Mouse (Mus musculus) midbrain, embryonic 12.5 days (tissue): Measurements from ENCODE around the gene Gart. TPM values are rescaled to one million over a fixed set of nuclear protein-coding genes. Genes with fewer than 3 reads are reported as not detected.

Source experiments
- ATAC-seq: fragments of 200-750 bp; cut with Nextera tagmentation; 2 replicates; pipeline ENCODE4 v1.8.0; 2017; ENCODE audit warnings: low read depth, moderate TSS enrichment, moderate library complexity; ENCODE audit not compliant: low FRiP score
- H3K27ac ChIP-seq: fragments of 300-500 bp; sonication (generic); replicated peaks from 2 replicates; pipeline ENCODE4 v1.5.1; 2016; ENCODE audit warnings: mild to moderate bottlenecking
- H3K27me3 ChIP-seq: fragments of 300-500 bp; sonication (generic); 2 replicates; pipeline ENCODE4 v1.6.1; 2016; ENCODE audit warnings: mild to moderate bottlenecking
- H3K36me3 ChIP-seq: fragments of 300-500 bp; sonication (generic); 2 replicates; pipeline ENCODE4 v1.6.1; 2016
- H3K4me1 ChIP-seq: fragments of 300-500 bp; sonication (generic); 2 replicates; pipeline ENCODE4 v1.6.1; 2016
- H3K4me2 ChIP-seq: fragments of 300-500 bp; sonication (generic); replicated peaks from 2 replicates; pipeline ENCODE4 v1.6.1; 2016; ENCODE audit warnings: mild to moderate bottlenecking, moderate library complexity
- H3K4me3 ChIP-seq: fragments of 300-500 bp; sonication (generic); 2 replicates; pipeline ENCODE4 v1.5.1; 2016; ENCODE audit warnings: mild to moderate bottlenecking
- H3K9ac ChIP-seq: fragments of 300-500 bp; sonication (generic); replicated peaks from 2 replicates; pipeline ENCODE4 v1.6.1; 2016; ENCODE audit warnings: mild to moderate bottlenecking, moderate library complexity
- H3K9me3 ChIP-seq: fragments of 300-500 bp; sonication (generic); 2 replicates; pipeline ENCODE4 v1.6.1; 2016; ENCODE audit warnings: mild to moderate bottlenecking
- WGBS: fragments of 180-500 bp; shearing (Covaris S2); methylation state at CpG from one replicate; pipeline ENCODE4 v1.1.7; 2016; 5-methylcytosine and 5-hydroxymethylcytosine counted together
- polyA plus RNA-seq: library from polyadenylated mRNA; unstranded; fragments of >200 nt; fragmentation: Nextera tagmentation; extraction: Ambion mirVana; gene quantifications from 2 replicates; pipeline ENCODE4 v1.2.1, GENCODE M21; 2016

Gart gene
- 100 and 102 TPM in 2 replicates for polyA plus RNA-seq

DNA sequence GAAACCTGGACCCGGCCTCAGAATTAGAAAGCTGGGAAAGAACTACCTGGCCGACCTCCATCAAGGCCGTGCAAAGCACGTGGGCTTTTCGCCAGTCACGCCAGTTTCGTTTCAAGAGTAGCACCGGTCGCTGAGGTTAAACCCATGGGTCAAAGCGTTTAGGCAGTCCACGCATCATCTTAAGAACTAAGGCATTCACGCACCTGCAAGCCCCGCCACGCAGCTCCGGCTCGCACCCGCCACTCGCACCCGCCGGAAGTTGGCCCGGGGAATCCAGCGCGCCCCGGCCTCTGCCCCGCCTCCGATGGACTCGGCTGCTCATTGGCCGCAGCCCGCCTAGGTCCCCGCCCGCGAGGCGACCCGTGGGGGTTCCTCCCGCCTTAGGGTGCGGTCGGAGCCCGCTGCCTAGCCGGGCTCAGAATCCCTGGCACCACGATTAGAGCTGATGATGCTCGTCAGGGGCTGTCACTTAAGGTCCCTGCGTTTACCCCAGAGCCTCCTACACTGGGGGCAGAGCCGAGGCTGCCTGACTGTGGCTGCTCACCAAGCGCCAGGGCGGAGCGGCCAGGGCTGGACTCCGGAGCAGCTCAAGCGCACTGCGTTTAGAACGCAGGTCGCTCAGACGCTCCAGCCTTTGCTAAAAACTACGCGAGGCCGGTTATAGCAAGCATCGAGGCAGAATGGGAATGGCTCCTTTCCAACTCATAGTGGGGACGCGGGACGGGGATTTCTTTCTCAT, at the start of gene Gart:
Gart (minus strand) TSS at position 272 of the 739 bp plus-strand sequence.
- WGBS, result under 1% methylated on average over 59 of the region's 59 CpGs
- Histone ChIP-seq H3K4me3 (peak within 1 kb of the TSS; percentile 85), H3K9me3 (no peaks in the 10 kb centered on the region), H3K9ac (peak within 1 kb of the TSS; percentile 84), H3K36me3 (peaks cover 14% of the 10 kb centered on the region), H3K27ac (peak within 1 kb of the TSS; percentile 98), H3K4me1 (peaks cover 15% of the 10 kb centered on the region), H3K4me2 (peak within 1 kb of the TSS; percentile 94), H3K27me3 (no peaks in the 10 kb centered on the region)
- peak; percentile 89 for ATAC-seq

DNA sequence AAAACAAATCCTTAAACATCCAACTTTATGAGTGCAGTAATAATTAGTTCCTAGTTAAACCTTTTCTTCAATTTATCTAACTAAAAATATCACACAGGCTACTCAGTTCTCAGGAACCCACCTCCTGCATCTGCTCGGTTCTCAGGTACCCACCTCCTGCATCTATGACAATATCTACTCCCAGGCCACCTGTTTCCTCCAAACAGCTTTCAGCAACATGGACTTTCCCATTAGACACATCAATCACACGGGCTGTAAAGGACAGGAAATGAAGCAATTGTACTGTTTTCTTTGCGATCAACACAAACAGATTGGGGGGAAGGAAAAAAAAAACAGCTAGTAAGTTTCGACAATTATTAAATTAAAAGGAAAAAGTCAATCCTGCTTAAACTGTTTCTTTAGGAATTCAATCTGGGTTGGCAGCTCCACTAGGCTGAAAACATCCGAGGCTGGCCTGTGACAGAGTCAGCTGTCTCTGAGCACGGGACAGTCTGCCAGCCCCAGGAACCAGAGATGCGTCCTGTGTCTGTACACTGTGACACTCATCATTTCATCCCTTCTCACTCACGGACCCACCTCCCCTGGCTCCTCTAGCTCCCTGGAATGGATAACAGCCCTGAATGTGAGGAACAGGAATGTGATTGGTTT, 48.5 kb upstream of the Gart start:
- H3K36me3 ChIP-seq, result peaks cover 32% of the 10 kb centered on the region
- no peak overlapping the region for H3K4me3 ChIP-seq
- no peaks in the 10 kb centered on the region for H3K27me3 ChIP-seq
- H3K4me2 ChIP-seq, result no peak overlapping the region
- 80% methylated on average over 8 of the region's 8 CpGs for WGBS
- no peaks in the 10 kb centered on the region for H3K4me1 ChIP-seq
- no peak for ATAC-seq
- H3K27ac ChIP-seq, result no peak overlapping the region
- H3K9ac ChIP-seq, result no peak overlapping the region
- H3K9me3 ChIP-seq, result no peaks in the 10 kb centered on the region

DNA sequence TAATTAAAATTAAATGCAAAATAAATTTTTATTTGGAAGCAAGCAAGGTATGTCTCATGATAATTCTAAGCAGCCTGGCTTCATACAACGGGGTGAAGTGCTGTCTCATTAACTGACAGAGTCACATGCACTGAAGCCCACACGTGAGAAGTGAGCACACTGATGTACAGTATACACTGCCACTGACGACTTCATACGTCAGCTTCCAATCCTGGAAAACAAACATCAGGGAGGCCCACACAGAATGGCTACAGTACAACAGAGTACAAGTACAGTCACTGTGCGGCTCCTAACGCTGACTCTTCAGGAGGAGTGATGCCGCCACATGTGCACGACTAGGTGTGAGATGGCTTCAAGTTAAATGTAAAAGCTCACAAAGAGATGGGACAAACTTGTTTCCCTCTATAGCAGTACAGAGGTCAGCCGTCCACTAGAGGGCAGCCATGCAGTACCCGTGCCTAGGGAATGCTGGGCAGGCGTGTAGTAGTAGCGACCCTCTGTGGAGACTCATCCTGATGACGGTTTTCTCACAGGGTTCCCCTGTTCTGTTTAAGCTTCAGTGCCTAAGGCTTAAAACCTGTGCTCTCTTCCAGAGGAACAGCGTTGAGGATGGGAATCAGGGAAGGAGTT, 47.8 kb upstream of the Gart start:
- H3K9ac ChIP-seq, result no peak overlapping the region
- 34% methylated on average over 14 of the region's 14 CpGs for WGBS
- ATAC-seq, result peak; percentile 86
- no peak overlapping the region for H3K4me3 ChIP-seq
- no peak overlapping the region for H3K4me2 ChIP-seq
- H3K9me3 ChIP-seq, result no peaks in the 10 kb centered on the region
- no peaks in the 10 kb centered on the region for H3K27me3 ChIP-seq
- 0 out of 2 replicates have a peak overlapping the region, but pooled peaks have one; percentile 6 for H3K27ac ChIP-seq
- peaks cover 30% of the 10 kb centered on the region for H3K36me3 ChIP-seq
- peaks cover 5% of the 10 kb centered on the region for H3K4me1 ChIP-seq

DNA sequence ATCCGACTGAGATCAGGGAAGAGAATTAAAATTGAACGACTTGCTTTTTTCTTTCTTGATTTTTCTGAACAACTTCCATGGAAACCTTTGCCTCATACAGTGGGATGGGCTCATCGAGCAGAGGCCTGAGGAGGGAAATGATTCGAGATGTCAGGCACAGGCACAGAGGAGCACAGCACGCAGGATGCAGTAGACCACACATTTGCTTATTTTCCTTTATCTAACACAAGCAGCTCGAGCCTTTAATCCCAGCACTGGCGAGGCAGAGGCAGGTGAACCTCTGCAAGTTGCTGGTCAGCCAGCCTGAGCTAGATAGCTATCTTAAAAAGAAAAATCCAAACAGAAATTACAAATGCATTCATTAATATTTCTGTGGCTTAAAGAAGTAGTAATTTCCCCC, 43.0 kb upstream of the Gart start:
- peak overlapping the region; percentile 84 for H3K4me2 ChIP-seq

DNA sequence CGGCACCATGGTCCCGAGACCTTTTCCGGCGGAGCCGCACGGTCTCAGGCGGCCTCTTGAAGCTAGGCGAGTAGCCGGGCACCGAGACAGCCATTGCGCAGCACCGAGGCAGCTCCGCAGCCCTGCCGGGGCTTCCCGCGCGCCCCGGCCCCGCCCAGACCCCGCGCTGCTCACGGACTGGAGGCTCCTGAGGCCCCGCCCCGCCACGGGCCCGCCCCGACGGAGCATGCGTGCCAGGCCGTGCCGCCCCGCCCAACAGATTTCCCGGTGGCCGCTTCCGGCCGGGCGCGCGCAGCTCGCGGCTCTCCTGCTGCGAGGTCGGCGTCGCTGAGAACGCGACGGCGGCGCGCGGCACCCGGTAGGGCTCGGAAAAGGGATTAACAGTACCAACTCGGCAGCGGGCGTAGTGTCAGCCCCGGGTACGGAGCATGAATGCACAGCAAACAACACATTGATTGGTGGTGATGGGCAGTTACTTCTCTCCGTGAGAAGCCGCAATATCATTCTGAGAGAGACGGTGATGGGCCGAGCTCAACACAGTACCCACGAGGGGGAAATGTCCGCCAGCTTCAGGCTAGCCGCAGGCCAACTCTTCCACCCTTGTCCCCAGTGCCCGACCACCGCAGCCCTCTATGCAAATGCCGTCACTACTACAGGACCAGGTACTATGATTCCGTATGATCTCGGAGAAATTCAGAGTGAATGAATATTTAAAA, 42.0 kb upstream of the Gart start, which contains the start of gene Donson:
Donson (minus strand) TSS at position 152 of the 716 bp plus-strand sequence.
- Histone ChIP-seq H3K27me3 (no peaks in the 10 kb centered on the region), H3K4me2 (peak within 1 kb of the TSS; percentile 84), H3K9ac (peak within 1 kb of the TSS; percentile 89), H3K4me3 (peak within 1 kb of the TSS; percentile 87), H3K36me3 (peaks cover 23% of the 10 kb centered on the region), H3K9me3 (no peaks in the 10 kb centered on the region), H3K4me1 (peaks cover 23% of the 10 kb centered on the region), H3K27ac (peak within 1 kb of the TSS; percentile 90)
- ATAC-seq, result peak; percentile 99
- WGBS, result 1% methylated on average over 53 of the region's 71 CpGs

More for the DNA sequence above, 43.0 kb upstream of the Gart start:
- 43% methylated on average over 7 of the region's 7 CpGs for WGBS
- H3K27me3 ChIP-seq, result no peaks in the 10 kb centered on the region
- peaks cover 15% of the 10 kb centered on the region for H3K36me3 ChIP-seq
- H3K4me3 ChIP-seq, result no peak overlapping the region
- peaks cover 23% of the 10 kb centered on the region for H3K4me1 ChIP-seq
- H3K9me3 ChIP-seq, result no peaks in the 10 kb centered on the region
- peak overlapping the region; percentile 34; the same call in 1 of the 2 replicates for H3K9ac ChIP-seq
- no peak for ATAC-seq
- no peak overlapping the region for H3K27ac ChIP-seq

DNA sequence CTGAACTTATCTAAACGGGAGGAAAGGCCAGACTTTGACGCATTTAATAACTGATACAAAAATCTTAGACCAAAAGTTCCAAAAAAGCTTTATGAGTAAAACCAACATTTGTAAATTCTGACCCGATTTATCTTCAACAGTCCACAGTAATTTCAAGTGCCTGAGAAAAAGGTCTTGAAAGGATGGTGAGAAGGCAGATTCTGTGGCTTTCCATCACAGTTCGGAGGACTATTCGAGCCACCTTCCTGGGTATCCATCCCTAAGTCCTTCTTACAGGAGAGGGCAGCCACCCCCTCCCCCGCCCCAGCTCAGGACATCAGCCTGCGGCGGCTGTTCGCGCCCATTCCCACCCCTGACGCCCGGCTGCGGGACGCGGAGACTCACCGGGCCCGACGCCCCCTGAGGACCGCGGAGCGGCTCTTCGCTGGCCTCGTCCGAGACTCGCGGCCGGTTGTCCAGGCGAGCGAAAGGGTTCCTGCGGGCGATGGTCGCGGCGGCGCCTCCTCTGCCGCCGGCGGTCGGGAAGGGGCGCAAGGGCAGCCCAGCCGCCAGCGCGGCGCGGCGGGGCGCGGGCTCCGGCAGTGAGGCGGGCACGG, 41.4 kb upstream of the Gart start:
- peak; percentile 66 for ATAC-seq
- 2% methylated on average over 36 of the region's 51 CpGs for WGBS
- peak overlapping the region; percentile 84 for H3K4me2 ChIP-seq

DNA sequence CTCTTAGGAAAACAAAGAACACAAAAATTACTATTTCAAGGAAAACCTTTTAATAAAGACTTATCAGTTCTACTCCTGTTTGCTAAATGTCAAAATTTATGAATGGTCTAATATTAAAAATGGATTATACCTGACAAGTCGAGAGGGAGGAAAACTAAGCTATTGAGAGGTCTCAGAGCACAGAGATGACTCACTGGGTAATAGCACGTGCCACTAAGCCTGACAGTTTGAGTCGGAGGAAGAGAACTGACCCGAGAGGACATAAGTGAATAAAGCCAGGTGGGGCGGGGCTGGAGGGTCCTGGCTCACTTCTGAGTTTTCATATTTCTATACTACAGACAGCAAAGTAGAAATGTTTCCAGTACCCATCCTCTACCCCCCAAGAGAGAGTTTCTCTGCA, 39.6 kb upstream of the Gart start:
- Histone ChIP-seq H3K4me2 (no peak overlapping the region), H3K4me3 (no peak overlapping the region)
- WGBS, result 89% methylated on average over 5 of the region's 5 CpGs

More for the DNA sequence above, 41.4 kb upstream of the Gart start:
- Histone ChIP-seq H3K4me3 (peak overlapping the region; percentile 87), H3K9me3 (no peaks in the 10 kb centered on the region), H3K36me3 (peaks cover 28% of the 10 kb centered on the region), H3K27me3 (no peaks in the 10 kb centered on the region), H3K4me1 (peaks cover 23% of the 10 kb centered on the region), H3K27ac (peak overlapping the region; percentile 90), H3K9ac (peak overlapping the region; percentile 89)

DNA sequence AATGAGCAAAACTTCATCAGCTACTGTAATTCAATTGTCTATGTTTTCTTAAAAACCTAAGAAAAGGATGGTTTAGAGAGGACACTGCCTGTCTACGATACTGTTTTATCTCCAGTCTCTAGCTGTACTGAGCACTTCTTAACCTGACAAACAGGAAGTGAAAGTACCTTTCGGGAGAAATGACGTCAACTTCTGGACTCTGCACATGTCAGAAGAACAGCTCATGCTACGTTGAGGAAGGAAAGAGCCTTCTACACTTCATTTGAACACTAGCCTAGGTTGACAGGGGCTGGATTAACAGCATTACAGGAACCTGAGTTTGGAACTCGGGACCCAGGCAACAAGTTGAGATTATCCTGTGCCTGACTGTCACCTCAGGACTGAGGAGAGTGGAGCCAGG, 38.8 kb upstream of the Gart start:
- Histone ChIP-seq H3K9ac (no peak overlapping the region), H3K4me1 (peaks cover 23% of the 10 kb centered on the region), H3K27ac (no peak overlapping the region), H3K4me2 (no peak overlapping the region), H3K4me3 (no peak overlapping the region), H3K9me3 (no peaks in the 10 kb centered on the region), H3K27me3 (no peaks in the 10 kb centered on the region), H3K36me3 (peaks cover 47% of the 10 kb centered on the region)
- 94% methylated on average over 5 of the region's 5 CpGs for WGBS
- ATAC-seq, result no peak

More for the DNA sequence above, 39.6 kb upstream of the Gart start:
- Histone ChIP-seq H3K27me3 (no peaks in the 10 kb centered on the region), H3K9me3 (no peaks in the 10 kb centered on the region), H3K4me1 (peaks cover 23% of the 10 kb centered on the region), H3K36me3 (peaks cover 45% of the 10 kb centered on the region), H3K27ac (no peak overlapping the region), H3K9ac (no peak overlapping the region)
- no peak for ATAC-seq

DNA sequence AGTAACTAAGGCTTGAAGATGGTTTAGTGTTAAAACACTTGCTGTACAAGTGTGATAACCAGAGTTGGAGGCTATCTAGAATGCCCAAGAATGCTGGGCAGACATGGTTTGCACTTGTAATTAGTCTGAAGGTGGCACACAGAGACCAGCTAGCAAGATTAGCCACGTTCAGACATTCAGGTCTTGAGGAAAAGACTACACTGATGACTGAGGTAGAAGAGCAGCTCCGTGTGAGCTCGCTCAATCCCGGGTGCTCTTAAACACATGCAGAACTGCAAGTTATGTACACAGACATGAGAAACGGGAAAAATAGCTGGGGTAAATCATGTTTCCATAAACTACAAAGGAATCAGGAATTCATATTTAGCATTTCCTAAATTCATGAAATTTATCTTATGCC, 33.9 kb upstream of the Gart start:
- no peak overlapping the region for H3K9ac ChIP-seq
- H3K27ac ChIP-seq, result no peak overlapping the region
- no peaks in the 10 kb centered on the region for H3K9me3 ChIP-seq
- H3K27me3 ChIP-seq, result no peaks in the 10 kb centered on the region
- peaks cover 84% of the 10 kb centered on the region for H3K36me3 ChIP-seq
- no peak for ATAC-seq
- no peak overlapping the region for H3K4me2 ChIP-seq
- 86% methylated on average over 5 of the region's 5 CpGs for WGBS
- H3K4me1 ChIP-seq, result no peaks in the 10 kb centered on the region
- no peak overlapping the region for H3K4me3 ChIP-seq

DNA sequence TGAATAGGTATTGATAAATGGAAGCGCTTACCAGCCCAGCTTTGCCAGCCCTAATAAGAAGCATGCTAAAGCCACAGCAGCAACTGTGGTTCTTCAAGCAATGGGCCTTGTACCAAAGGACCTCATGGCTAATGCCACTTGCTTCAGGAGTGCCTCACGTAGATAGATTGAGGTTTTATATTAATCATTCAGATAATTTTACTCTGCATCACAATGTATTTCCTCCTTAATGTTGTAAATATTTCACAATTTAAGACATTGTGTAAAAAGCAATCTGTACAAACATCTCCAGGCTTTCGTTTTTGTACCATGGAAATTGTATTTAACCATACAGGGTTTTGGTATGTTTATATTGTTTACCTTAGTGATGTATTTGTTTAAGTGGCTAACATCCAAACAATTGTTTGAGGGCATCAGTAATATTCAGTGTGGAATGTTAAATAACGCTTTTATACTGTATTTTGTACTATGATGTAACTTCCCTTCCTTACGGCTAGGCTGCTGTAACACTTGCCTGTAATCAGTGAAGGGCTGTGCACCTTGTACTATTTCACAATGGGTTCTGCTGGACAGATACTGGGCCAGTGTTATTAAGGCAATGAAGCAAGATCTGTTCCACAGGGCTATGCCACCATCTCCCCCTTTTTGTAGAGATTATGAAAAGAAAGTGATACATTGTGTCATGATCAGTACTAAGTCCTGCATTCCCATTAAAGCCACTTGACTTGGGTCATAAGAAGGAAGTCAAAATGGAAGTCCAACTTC, 31.6 kb upstream of the Gart start:
- no peaks in the 10 kb centered on the region for H3K9me3 ChIP-seq
- H3K27ac ChIP-seq, result no peak overlapping the region
- no peak overlapping the region for H3K4me3 ChIP-seq
- no peaks in the 10 kb centered on the region for H3K4me1 ChIP-seq
- H3K36me3 ChIP-seq, result peaks cover 84% of the 10 kb centered on the region
- no peak overlapping the region for H3K9ac ChIP-seq
- no peaks in the 10 kb centered on the region for H3K27me3 ChIP-seq
- no peak for ATAC-seq
- no peak overlapping the region for H3K4me2 ChIP-seq
- 91% methylated on average over 5 of the region's 5 CpGs for WGBS

DNA sequence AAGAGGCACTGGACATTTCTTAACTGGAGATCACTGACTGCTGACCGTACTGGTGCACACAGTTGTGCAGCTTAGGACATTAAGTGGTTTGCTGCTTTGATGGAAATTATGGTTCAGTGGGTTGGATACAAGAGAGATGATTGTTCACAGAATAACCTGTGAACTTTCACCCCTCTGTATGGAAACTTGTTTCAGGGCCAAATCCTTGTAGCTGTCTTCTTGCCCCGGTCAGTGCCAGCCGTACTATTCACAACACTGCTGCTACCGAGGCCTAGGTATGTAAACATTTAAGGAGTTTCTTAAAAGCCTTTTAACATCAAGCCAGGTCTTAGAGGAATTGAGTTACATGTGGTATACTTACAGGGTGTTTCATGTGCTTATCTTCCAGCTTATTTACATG, 27.7 kb upstream of the Gart start:
- ATAC-seq, result no peak
- H3K4me1 ChIP-seq, result no peaks in the 10 kb centered on the region
- H3K4me3 ChIP-seq, result no peak overlapping the region
- peaks cover 87% of the 10 kb centered on the region for H3K36me3 ChIP-seq
- 85% methylated on average over 4 of the region's 4 CpGs for WGBS
- no peak overlapping the region for H3K9ac ChIP-seq
- no peak overlapping the region for H3K27ac ChIP-seq
- no peaks in the 10 kb centered on the region for H3K27me3 ChIP-seq
- no peaks in the 10 kb centered on the region for H3K9me3 ChIP-seq
- H3K4me2 ChIP-seq, result no peak overlapping the region
